Mouse (Mus musculus) hindbrain, embryonic 16.5 days (tissue): ENCODE data around the gene Ankrd45. TPM values are rescaled to one million over a fixed set of nuclear protein-coding genes. Genes with fewer than 3 reads are reported as not detected.
"Not testable (repeated sequence)": the region's sequence is repeated elsewhere in the genome, so short reads cannot be mapped to it uniquely, and the experiment has no call there.

ENCODE experiments used
- ATAC-seq: fragments of 200-750 bp; cut with Nextera tagmentation; 2 replicates; pipeline ENCODE4 v1.8.0; 2017; ENCODE audit warnings: moderate TSS enrichment, moderate library complexity
- H3K27ac ChIP-seq: fragments of 300-500 bp; sonication (generic); 2 replicates; pipeline ENCODE4 v1.5.1; 2014; ENCODE audit warnings: low read depth, mild to moderate bottlenecking, control low read depth, low read length, moderate library complexity
- H3K27me3 ChIP-seq: fragments of 300-500 bp; sonication (generic); replicated peaks from 2 replicates; pipeline ENCODE4 v1.6.1; 2014; ENCODE audit warnings: low read length; ENCODE audit not compliant: control insufficient read depth, insufficient read depth
- H3K36me3 ChIP-seq: fragments of 300-500 bp; sonication (generic); 2 replicates; pipeline ENCODE4 v1.6.1; 2014; ENCODE audit warnings: mild to moderate bottlenecking, low read length, moderate library complexity, mixed read lengths; ENCODE audit not compliant: control insufficient read depth, insufficient read depth
- H3K4me1 ChIP-seq: fragments of 300-500 bp; sonication (generic); 2 replicates; pipeline ENCODE4 v1.6.1; 2014; ENCODE audit warnings: low read depth, low read length; ENCODE audit not compliant: control insufficient read depth, insufficient read depth
- H3K4me2 ChIP-seq: fragments of 300-500 bp; sonication (generic); 2 replicates; pipeline ENCODE4 v1.6.1; 2014; ENCODE audit warnings: mild to moderate bottlenecking, low read length, control low read depth, moderate library complexity
- H3K4me3 ChIP-seq: fragments of 300-500 bp; sonication (generic); 2 replicates; pipeline ENCODE4 v1.5.1; 2014; ENCODE audit warnings: mild to moderate bottlenecking, low read length, control low read depth, moderate library complexity
- H3K9ac ChIP-seq: fragments of 300-500 bp; sonication (generic); 2 replicates; pipeline ENCODE4 v1.6.1; 2014; ENCODE audit warnings: low read depth, mild to moderate bottlenecking, control low read depth, low read length, moderate library complexity
- H3K9me3 ChIP-seq: fragments of 300-500 bp; sonication (generic); 2 replicates; pipeline ENCODE4 v1.6.1; 2014; ENCODE audit warnings: mild to moderate bottlenecking, low read length, moderate library complexity; ENCODE audit not compliant: control insufficient read depth
- WGBS: fragments of 180-500 bp; shearing (Covaris S2); extraction: QIAGEN DNeasy Blood & Tissue Kit; methylation state at CpG from one replicate; pipeline ENCODE4 v1.1.7; 2014; 5-methylcytosine and 5-hydroxymethylcytosine counted together
- polyA plus RNA-seq: library from polyadenylated mRNA; unstranded; fragments of >200 nt; fragmentation: Nextera tagmentation; extraction: Ambion mirVana; gene quantifications from 2 replicates; pipeline ENCODE4 v1.2.1, GENCODE M21; 2015

Ankrd45 gene
- polyA plus RNA-seq, 1 experiment from 2014 or later: 32.0 TPM

GRCm38 (mm10) chr1:161170651-161171050, 28.2 kb downstream of the Ankrd45 start:
- Histone ChIP-seq H3K9ac (peak overlapping the region; percentile 74), H3K9me3 (no peaks in the 10 kb centered on the region), H3K27me3 (no peaks in the 10 kb centered on the region; the same call in none of the 2 replicates), H3K4me2 (peak overlapping the region; percentile 90), H3K36me3 (no peaks in the 10 kb centered on the region), H3K4me3 (peak overlapping the region; percentile 57), H3K4me1 (no peaks in the 10 kb centered on the region), H3K27ac (no peak overlapping the region)
- ATAC-seq: peak; percentile 96
- WGBS: under 1% methylated on average over 40 of the region's 40 CpGs

- 54% methylated on average over 8 of the region's 8 CpGs for whole genome bisulfite sequencing
- Histone ChIP-seq H3K4me2 (no peak overlapping the region), H3K27me3 (no peaks in the 10 kb centered on the region), H3K36me3 (no peaks in the 10 kb centered on the region), H3K4me1 (no peaks in the 10 kb centered on the region), H3K27ac (no peak overlapping the region), H3K4me3 (no peak overlapping the region), H3K9me3 (no peaks in the 10 kb centered on the region), H3K9ac (no peak overlapping the region)
- no peak for ATAC-seq
Observed at GRCm38 (mm10) chr1:161180674-161181073, 38.2 kb downstream of the Ankrd45 start.

GRCm38 (mm10) chr1:161182386-161182785, 39.9 kb downstream of the Ankrd45 start:
- no peak for ATAC-seq
- 87% methylated on average over 9 of the region's 9 CpGs for WGBS
- no peaks in the 10 kb centered on the region for H3K27me3 ChIP-seq

GRCm38 (mm10) chr1:161183677-161184076, 41.2 kb downstream of the Ankrd45 start:
- WGBS: 77% methylated on average over 9 of the region's 9 CpGs
- no peak for ATAC-seq

More at GRCm38 (mm10) chr1:161182386-161182785, 39.9 kb downstream of the Ankrd45 start:
- Histone ChIP-seq H3K4me3 (no peak overlapping the region), H3K9ac (no peak overlapping the region), H3K36me3 (no peaks in the 10 kb centered on the region), H3K4me2 (no peak overlapping the region), H3K9me3 (no peaks in the 10 kb centered on the region), H3K4me1 (no peaks in the 10 kb centered on the region), H3K27ac (no peak overlapping the region)

GRCm38 (mm10) chr1:161185431-161185830, 42.9 kb downstream of the Ankrd45 start:
- Histone ChIP-seq H3K9ac (no peak overlapping the region), H3K4me2 (no peak overlapping the region), H3K36me3 (no peaks in the 10 kb centered on the region), H3K4me1 (no peaks in the 10 kb centered on the region), H3K9me3 (0 out of 2 replicates have a peak, but pooled peaks cover 2% of the 10 kb centered on the region), H3K4me3 (no peak overlapping the region), H3K27ac (no peak overlapping the region), H3K27me3 (no peaks in the 10 kb centered on the region)
- 86% methylated on average over 3 of the region's 3 CpGs for WGBS
- ATAC-seq: no peak

More at GRCm38 (mm10) chr1:161183677-161184076, 41.2 kb downstream of the Ankrd45 start:
- H3K9ac ChIP-seq: no peak overlapping the region
- no peaks in the 10 kb centered on the region for H3K27me3 ChIP-seq
- H3K9me3 ChIP-seq: no peaks in the 10 kb centered on the region
- no peak overlapping the region for H3K4me2 ChIP-seq
- H3K4me3 ChIP-seq: no peak overlapping the region
- no peak overlapping the region for H3K27ac ChIP-seq
- H3K4me1 ChIP-seq: no peaks in the 10 kb centered on the region
- no peaks in the 10 kb centered on the region for H3K36me3 ChIP-seq

GRCm38 (mm10) chr1:161190253-161190910, 47.9 kb downstream of the Ankrd45 start:
- no peak overlapping the region for H3K4me3 ChIP-seq
- no peak for ATAC-seq
- no peaks in the 10 kb centered on the region for H3K27me3 ChIP-seq
- WGBS: 80% methylated on average over 9 of the region's 9 CpGs
- no peaks in the 10 kb centered on the region for H3K36me3 ChIP-seq
- no peaks in the 10 kb centered on the region for H3K4me1 ChIP-seq
- H3K9me3 ChIP-seq: 0 out of 2 replicates have a peak, but pooled peaks cover 2% of the 10 kb centered on the region
- H3K9ac ChIP-seq: no peak overlapping the region
- H3K4me2 ChIP-seq: no peak overlapping the region
- H3K27ac ChIP-seq: no peak overlapping the region

- peaks cover 4% of the 10 kb centered on the region; the same call in 1 of the 2 replicates for H3K4me1 ChIP-seq
- no peaks in the 10 kb centered on the region for H3K9me3 ChIP-seq
- peak; percentile 96 for ATAC-seq
- H3K9ac ChIP-seq: peak overlapping the region; percentile 35
- peak overlapping the region; percentile 41 for H3K4me3 ChIP-seq
- H3K27ac ChIP-seq: peak overlapping the region; percentile 52
- H3K4me2 ChIP-seq: peak overlapping the region; percentile 77
- H3K36me3 ChIP-seq: no peaks in the 10 kb centered on the region
- under 1% methylated on average over 16 of the region's 16 CpGs for WGBS
- H3K27me3 ChIP-seq: no peaks in the 10 kb centered on the region
Observed at GRCm38 (mm10) chr1:161195541-161196351, 53.3 kb downstream of the Ankrd45 start.

GRCm38 (mm10) chr1:161196364-161196763, 53.9 kb downstream of the Ankrd45 start:
- not testable (repeated sequence) for H3K27me3 ChIP-seq, H3K9me3 ChIP-seq, ATAC-seq, H3K4me1 ChIP-seq, H3K36me3 ChIP-seq
- 41% methylated on average over 11 of the region's 11 CpGs for WGBS
- Histone ChIP-seq H3K9ac (peak overlapping the region; percentile 35), H3K4me2 (peak overlapping the region; percentile 77), H3K4me3 (peak overlapping the region; percentile 41), H3K27ac (peak overlapping the region; percentile 52)

- Histone ChIP-seq H3K4me3 (no peak overlapping the region), H3K27me3 (no peaks in the 10 kb centered on the region), H3K27ac (no peak overlapping the region), H3K9me3 (no peaks in the 10 kb centered on the region), H3K36me3 (no peaks in the 10 kb centered on the region), H3K4me2 (no peak overlapping the region), H3K4me1 (peaks cover 4% of the 10 kb centered on the region; the same call in 1 of the 2 replicates), H3K9ac (no peak overlapping the region)
- no peak for ATAC-seq
- WGBS: 84% methylated on average over 5 of the region's 5 CpGs
Observed at GRCm38 (mm10) chr1:161199856-161200255, 57.4 kb downstream of the Ankrd45 start.
